Mouse (Mus musculus) kidney, adult 18-20 months (tissue): ENCODE results near the gene Epb41l2.

Experiments used
- DNase-seq: peaks from one replicate; pipeline ENCODE4 v3.0.0; 2021

Epb41l2 gene

DNA sequence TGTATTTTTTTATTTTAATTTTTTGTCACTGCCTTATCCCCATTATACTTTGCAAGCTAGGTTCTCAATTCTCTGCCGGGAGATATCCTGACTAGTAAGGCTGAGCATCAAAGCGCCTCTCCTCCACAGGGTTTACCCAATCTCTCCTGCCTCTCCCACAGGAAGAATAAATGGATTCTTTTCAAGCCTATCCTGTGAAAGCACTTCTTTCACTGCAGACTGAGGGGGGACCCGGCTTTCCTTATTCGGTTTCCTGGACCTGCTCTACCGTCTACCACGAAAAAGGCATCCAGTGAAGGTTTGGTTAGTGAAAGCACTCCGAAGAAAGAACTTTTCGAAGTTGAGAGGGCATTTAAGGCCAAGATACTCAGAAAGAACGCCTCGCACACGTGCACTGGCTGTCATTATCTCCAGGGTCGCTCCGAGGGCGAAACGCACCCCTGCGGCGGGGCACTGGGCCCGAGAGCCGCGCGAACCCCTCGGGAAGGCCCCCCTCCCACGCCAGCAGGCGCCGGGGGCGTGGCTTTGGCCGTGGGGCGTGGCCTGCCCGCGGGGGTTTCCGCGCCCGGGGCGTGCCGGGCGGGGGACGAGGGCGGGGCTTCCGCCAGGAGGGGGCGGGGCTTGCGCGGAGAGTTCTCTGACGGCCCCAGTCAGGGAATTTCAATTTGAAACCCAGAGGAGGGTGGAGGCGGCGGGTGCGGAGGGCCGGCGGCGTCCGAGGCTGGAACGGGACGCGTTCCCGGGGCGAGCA is at the start of gene Epb41l2:
TSS of gene Epb41l2 (plus strand) at position 591 of the 751 bp plus-strand sequence.
- DNase-seq = peak; percentile 93

DNA sequence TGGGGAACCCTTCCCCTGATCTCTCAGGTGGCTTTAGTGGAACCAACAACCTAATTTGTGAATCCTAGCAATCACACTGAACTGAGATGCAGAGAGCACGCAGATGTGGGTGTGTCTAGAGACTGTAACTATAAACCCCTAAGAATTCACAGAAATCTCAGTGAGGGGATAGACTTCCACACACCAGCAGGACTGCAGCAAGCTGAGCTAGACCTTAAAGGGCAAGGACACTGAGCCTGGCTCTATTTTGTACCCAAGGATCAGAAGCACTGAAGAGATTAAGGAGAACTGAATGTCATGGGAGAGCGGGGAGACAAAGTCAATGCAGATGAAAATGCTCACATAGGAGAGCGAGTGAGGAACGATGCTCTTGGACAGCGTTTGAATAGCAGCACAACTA is 49.6 kb upstream of the Epb41l2 start:
- DNase-seq = no peak

DNA sequence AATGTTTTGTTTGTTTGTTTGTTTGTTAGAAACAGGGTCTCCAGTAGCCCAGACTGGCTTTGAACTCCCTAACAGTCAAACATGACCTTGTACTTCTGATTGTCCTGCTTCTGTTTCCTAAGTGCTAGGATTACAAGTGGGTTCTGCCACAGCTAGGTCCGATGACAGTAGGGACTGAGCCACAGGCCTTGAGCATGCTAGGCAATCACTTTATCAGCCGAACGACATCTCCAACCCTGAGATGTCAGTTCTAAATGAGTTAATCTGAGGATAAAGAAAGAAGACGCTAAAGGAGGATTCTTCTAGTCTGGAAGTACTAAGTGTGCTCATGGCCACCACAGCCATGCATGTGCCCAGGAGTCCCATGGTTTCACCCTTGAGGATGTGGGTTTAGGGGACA is 48.9 kb upstream of the Epb41l2 start:
- no peak for DNase-seq

DNA sequence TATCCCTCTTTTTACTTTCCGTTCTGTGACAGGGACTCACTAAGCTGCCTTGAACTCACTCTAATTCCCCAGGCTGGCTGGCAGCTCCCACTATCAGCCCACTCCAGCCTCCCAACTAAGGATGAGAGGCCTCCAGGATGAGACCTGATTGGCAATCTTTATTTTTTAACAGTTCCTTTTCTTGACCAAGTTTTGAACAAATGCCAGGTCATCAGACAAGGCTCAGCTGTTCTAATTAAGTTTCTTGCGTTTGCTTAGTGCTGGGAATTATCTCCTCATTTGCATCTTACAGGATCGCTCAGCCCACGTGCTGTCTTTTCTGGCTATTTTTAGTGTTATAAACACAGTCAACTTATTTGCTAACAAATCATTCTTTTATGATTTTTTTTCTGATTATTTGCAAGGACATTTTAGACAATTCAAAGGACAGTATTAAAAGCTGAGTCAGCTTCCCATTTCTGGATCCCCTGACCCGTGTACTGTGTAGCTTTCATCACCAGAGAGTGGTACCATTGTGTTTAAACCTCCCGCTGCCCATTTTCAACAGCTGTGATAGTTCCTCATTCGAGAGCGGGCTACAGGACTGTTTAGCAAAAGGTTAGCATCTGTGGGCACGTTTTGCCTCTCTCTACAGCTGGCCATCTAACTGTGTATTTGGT is 47.9 kb upstream of the Epb41l2 start:
- no peak for DNase-seq

DNA sequence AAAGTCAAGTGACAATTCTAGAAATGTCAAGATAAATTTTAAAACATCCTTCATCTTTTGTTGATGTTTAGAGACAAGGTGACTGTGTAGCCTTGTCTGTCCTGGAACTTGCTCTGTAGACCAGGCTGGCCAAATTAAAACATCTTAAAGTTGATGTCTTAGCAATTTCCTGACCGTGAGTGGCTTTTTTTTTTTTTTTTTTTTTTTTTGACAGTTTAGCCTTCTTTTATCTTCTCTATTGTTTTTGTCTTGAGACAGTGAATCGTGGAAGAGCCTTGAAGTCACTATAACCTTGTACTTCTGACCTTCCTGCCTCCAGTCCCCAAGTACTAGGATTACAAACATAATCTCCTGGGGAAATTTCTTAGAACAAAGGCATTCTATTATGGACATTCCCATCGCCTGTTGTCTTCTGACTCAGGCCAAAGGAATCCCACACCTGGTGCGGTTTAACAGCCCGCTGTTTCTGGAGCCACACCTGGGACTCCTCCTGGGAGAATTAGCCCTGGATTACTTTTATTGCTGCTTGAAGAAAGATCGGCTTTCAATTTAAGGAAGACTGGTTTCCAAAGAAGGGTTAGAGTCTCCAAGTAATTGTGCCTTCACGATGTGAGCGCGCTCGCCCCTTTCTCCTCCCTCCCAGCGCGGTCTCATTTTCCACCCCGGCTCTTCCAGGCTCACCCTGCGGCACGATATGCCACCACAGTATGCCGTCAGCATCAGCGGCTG is 45.6 kb upstream of the Epb41l2 start:
- DNase-seq = no peak

DNA sequence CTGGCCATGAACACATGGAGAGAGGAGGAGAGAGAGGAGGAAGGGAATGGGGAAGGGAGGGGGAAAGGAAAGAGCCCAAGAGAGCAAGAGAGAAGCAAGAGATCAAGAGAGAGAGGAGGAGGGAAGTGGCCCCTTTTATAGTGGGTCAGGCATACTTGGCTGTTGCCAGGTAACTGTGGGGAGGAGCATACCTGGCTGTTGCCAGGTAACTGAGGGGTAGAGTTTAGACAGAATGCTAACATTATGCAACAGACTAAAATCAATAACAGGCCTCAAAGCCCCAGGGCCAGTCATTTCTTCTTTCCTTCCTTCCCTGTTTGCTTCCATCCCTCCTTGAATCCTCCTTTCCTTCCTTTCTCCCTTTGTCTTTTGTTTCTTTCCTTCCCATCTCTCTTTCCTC is 41.9 kb upstream of the Epb41l2 start:
- DNase-seq = no peak

DNA sequence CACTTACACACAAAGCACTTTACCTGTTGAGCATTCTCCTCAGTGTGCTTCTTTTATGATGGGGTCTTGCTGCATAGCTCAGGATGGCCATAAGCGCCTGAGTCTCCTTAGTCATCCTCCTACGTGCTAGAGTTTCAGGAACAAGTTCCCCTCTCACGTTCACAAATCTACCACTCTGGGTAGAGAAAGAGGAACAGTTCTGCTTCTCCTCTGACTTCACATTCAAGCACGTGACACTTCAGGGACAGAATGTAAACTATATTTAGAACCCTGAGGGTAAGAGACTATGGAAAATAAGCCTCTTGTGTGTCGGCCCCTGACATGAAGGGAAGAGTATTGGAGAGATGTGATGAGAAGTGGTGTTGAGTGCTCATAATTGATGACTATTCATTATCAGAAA is 41.2 kb upstream of the Epb41l2 start:
- no peak for DNase-seq

DNA sequence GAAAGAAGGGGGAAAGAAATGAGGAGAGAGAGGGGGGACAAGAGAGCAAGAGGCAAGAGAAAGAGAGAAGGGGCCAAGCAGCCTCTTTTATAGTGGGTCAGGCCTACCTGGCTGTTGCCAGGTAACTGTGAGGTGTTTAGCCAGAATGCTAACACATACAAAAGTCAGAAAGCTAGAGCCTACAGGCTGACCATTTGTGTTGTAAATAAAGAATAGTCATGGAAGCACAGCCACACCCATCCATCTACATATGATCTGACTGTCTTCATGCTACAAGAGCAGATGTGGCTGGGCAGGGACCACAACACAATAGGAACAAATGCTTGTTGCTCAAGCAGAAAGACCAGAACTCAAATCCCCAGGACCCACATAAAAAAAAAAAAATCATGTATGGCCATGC is 40.1 kb upstream of the Epb41l2 start:
- DNase-seq = no peak

DNA sequence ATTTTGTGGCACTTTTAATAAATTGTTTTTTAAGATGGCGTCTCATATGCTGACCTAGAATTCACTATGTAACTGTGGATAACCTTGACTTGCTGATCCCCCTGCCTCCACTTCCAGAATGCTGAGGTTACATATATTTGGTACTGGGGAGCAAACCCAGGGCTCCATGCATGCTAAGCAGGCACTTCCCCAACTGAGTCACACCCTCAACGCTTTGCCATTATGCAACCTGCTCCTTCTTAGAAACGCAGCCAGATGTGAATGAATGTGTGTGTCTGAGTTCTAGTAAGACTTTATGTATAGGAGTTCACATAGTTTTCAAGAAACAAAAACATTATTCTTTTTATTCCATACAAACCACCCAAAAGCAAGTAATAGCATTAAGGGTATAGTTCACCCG is 38.4 kb upstream of the Epb41l2 start:
- DNase-seq = no peak

DNA sequence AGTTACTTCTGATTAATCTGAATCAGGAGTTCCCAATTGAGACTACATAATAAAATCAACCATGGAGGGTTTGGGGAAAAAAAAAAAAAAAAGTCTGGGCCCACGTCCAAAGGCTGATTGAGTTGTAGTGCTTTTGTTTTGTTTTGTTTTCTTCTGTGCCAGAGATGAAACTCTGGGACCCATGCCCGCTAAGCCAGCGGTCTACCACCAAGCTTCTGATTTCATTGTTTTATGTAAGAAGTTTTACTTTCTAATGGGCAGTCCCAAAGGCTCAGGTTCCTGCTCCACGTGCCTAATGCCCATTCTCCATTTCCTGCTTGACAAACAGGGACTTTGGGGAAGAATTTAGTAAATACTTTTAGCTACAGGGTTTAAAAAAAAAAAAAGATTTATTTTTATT is 33.9 kb upstream of the Epb41l2 start:
- no peak for DNase-seq

DNA sequence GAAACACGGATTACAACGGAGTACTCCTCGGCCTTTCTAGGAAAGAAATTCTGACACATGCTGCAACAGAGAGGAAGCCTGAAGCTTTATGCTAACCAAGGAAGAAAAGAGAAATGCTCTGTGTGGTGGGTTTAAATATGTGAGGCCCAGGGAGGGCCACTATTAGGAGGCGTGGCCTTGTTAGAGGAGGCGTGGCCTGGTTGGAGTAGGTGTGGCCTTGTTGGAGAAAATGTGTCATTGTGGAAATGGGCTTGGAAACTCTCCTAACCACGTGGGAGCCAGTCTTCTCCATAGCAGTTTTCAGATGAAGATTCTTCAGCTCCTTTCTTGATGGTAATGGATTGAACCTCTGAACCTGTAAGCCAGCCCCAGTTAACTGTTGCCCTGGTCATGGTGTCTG is 32.1 kb upstream of the Epb41l2 start:
- no peak for DNase-seq

DNA sequence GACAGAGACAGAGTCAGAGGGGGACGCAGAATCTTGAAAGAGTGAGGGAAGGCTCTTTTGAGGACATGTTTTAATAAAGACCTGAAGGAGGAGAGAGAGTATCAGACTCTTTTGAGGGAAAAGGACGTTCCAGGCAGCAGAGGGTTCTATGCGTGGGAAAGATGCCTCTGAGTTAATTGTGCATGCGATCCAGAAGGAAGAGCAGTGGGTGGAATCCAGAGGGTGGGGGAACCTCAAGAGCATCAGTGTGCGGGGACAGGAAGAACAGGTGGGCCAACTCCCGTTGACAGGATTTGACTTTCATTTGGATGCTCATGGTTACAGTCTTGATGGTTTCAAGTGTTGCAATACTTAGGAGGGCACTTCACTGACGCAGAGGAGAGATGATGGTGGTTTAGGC is 29.5 kb upstream of the Epb41l2 start:
- no peak for DNase-seq

DNA sequence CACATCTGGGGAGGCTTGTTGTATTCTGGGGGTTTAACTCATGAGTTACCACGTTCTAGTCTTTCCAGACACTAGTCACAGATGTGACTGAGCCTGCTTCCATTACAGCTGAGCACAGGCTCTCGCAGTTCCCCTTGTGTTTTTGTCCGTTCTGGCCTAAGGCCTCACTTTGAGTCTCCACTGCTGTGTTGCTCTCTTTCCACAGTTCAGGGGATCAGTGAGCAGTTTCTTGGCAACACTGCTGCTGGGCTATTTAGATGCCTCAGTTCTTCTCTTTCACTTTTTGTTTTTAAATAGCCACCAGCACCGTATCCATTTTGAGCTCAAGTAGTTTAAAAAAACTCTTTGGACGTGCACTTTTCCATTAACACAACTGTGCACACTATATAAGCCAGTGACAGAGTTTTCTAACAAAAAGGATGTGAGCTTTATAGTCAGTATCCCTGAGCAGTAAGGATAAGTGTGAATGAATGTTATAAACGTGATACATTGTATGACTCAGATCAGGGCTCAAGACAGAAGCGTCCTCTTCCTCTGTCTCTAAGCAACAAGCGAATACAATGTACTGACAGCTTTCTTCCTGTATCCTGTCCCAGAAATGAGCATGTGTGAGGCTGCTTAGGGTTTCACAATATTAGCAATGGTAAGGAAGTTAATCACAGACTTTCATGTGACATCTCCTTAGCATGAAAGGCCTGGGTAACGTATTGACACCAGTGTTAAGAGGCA is 28.1 kb upstream of the Epb41l2 start:
- DNase-seq = no peak

DNA sequence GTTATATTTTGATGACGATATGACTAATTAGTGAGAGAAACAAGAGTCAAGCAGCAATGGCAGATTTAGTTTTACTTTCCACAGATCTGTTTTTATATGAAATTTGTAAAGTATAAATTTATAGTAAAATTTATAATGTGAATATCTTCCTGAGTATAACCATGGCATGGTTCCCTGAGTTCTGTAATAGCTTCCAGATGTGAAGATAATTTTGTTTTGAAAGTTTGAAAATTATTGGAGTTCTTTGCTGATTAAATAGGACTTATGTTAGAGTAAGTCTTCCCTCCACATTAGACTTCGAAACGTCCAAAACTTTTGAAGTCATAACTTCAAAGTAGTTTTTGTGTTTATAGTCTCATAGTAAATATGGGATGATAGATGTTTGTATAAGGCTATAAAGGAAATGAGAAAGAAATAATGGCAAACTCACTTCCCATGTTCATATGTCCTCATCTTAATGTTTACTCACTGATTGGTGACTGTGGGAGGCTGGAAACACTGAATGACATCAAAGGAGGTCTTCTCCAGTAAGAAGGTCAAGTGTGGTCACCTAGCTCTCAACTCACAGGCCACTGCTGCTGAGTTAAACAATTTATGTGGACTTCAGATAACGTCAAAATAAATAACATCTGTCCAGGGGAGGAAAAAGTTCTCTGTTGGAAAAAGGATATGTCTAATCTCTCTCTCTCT is 26.1 kb upstream of the Epb41l2 start:
- no peak for DNase-seq

DNA sequence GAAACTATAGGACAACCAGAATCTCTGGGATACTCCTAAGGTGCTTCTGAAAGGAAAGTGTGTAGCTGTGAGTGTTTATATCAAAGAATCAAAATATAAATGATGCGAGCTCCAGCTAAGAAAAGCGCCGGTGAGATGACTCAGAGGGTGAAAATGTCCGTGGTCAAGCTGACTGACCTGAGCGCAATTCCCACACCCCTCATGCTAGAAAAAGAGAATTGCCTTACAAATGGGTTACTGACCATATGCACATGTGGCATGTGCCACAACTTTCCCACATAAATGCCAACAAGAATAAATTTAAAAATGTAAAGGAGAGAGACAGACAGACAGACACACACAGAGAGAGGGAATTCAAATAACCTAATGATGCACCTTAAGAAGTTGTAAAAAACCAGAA is 18.9 kb upstream of the Epb41l2 start:
- no peak for DNase-seq

DNA sequence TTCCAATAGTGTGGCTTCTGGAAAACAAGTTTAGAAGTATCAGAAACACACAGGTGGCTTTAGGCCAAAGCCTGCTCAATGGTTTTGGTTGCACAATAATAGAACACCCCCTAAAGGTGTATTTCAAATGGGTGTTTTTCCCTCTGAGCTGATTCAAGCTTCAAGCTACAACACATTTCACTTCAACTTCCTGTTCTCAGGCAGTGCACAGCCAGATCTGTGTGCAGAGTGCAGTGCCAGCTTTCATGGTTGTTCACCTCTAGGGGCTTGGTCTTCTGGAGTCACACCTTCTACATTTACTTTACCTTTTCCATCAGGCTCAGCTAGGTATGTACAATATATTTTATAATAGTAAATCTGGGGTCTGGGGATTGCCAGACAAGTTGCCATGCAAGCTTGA is 16.8 kb upstream of the Epb41l2 start:
- DNase-seq = no peak

DNA sequence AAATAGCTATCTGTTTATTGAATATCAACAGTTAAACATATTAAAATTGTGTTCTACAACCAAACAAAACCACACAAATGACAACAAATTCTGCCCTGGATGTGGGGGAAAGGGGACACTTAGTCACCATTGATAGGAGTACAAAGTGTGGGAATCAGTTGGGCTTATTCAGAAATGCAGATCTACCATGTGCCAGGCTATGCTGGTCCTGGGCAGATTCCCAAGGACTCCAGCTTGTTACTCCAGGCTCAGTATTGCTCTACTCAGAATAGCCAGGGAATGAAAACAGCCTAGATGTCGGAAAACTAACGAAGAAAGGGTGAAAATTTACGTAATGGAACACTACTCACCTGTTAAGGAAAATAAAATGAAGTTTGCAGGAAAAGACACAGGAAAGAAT is 5.7 kb upstream of the Epb41l2 start:
- no peak for DNase-seq

DNA sequence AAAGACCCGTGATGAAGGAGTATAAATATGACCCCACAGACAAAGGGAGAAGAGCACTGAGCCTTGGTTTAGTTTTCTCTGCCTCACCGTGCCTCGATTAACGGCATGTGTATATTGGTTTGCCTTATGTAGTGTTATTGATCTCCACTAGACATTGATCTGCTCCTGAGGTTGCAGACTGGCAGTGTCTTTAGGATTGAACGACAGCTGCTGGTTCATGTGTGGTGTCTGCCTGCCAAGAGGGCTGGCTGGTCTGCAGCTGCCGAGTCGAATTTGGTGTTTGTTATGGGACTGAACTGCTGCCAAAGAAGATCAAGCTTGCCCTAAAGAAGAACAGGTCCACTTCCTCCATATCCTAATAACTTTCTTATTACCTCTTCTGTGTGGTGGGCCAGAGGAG is 5.2 kb upstream of the Epb41l2 start:
- DNase-seq = no peak

DNA sequence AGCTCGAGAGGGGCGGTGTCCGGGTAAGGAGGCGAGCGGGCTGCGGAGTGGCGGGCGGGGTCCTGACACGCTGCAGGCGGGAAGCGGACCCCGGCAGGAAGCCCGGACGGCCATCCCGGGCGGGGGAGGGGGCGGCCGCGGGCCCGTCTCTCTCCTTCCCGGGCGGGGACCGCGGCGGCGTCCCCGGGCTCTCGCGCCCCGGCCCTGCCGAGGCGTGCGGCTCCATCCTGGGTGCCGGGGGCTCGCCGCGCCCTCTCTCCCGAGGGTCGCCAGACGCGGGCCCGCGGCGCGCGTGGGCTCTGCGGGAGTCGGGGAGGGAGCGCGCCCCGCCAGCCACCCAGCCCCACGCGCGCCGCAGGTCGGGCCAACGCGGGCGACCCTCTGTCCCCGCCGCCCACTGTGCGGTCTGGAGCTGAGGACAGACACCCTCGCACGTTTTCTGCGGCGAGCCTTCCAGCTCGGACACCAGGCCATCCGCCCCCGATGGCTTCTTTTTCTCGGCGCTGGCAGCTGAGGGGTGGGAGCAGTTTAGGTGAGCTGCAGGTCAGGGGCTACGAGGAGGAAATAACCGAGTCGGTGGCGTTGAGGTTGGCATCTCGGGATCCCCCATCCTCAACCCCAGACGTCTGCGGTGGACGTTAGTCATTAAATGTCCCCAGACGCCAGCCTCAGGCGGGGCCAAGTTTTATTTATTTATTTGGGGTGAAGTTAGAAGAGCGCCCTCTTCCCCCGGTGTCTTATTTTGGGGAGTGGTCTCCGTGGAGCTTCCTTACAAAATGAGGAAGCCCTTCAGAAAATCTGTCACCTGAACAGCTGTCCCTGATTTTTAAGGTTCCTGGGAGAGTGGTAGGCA is 587 bp downstream of the Epb41l2 start:
- peak; percentile 22 for DNase-seq

DNA sequence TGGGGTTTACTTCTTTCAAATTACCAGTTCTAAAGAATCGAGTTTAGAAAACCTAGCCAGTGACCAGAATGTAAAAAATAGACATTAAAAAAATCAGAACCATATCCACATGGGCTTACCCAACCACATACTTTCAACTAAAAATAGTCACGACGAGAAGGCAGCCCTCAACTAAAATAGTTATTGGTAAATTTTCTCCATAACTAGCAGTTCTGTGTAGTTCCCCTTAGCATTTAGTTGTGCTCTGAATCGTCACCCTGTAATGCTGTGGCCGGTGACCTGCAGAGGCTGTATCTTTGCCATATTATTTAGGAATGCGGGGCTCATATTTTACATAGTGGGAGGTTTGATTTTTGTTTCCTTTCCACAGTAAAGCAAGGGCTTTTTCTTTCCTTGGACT is 2.6 kb downstream of the Epb41l2 start:
- no peak for DNase-seq

DNA sequence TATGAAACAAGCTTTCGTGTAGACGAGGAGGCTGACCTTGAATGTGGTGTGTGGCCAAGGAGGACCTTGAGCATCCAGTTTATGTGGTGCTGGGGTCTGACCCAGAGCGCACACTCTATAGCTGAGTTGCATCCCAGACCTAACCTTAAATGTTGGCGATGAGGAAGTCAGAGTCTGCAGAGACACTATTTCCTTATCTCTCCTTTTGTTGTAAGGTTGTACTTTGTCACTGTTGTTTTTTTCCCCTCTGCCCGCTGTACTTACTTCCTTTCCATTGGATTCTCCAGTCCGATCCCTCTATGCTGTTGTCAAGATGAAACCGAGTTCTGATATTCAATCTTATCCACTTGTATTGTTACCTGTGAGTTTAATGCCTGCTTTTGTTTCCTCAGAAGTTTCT is 5.6 kb downstream of the Epb41l2 start:
- DNase-seq = no peak

DNA sequence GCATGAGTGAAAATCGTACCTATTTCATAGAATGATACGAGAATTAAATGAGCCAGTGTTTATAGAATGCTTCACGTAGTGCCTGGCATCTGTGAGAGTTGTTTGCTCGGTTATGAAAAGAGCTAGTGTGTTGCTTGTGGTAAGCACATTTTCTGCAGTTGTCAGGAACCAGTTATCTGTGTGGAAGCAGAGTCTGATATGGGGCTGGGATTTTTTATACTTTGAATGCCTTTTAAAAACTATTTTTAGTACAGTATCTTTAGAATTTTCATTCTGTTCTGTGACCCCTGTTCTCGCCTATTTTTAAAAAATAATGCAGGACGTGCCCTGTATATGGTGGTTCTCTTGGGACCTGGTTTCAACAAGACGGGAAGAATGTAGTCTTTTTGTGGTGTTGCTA is 6.1 kb downstream of the Epb41l2 start:
- no peak for DNase-seq
